ENCODE assay signal across 8 mouse cellular contexts in the genomic region with DNA sequence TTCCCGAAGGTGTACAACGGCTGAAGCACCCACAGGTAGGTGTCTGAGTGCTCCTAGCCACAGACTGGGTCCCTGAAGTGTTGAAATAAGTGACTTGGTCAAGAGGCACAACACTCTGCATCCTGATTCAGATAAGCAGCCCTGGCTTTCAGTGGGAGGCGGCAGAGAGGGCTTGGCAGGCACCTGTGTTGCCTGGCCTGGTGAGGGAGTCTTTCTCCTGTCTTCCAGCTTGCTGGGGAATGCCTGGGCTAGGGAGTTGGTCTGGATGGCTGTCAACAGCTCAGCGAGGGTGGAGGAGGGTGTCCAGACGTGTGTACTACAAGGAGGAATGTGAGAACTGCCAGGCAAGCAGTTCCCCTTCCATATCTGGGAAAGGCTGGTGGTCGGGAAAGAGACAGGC. TPM values are rescaled to one million over a fixed set of nuclear protein-coding genes. Genes with fewer than 3 reads are reported as not detected.
DNase-seq lines count a peak whose midpoint lies in the region; ATAC-seq and TF ChIP-seq lines count a peak whose summit lies in the region.

No protein-coding gene starts in this region.

- peaks cover 33% of the 10 kb centered on the region for H3K4me1 ChIP-seq in intestine, embryonic 14.5 days (replicated peaks; ENCODE audit: control insufficient read depth, insufficient read depth, low read length)
- peaks cover 23% of the 10 kb centered on the region for H3K4me1 ChIP-seq in intestine, embryonic 15.5 days (replicated peaks)
- peaks cover 45% of the 10 kb centered on the region for H3K4me1 ChIP-seq in heart, embryonic 10.5 days

- CTCF ChIA-PET in Patski (lab: Charles Lee) = interaction anchor here (1.4 kb wide), 1 partner anchor 10 kb away, joined by 6 read pairs; no protein-coding TSS in a partner anchor

- no peak overlapping the region for H3K4me2 ChIP-seq in intestine, embryonic 14.5 days (ENCODE audit: low read length)
- no peak overlapping the region for H3K4me2 ChIP-seq in intestine, embryonic 15.5 days (replicated peaks)

- WGBS in intestine, embryonic 14.5 days = 57% methylated on average over 6 of the region's 6 CpGs
- 69% methylated on average over 6 of the region's 6 CpGs for WGBS in intestine, embryonic 15.5 days
- 14% methylated on average over 6 of the region's 6 CpGs for WGBS in heart, embryonic 10.5 days

- in situ Hi-C loops in Patski (cut with MboI; ENCODE audit: low pct_unique_long_range_greater_than_20kb) = loop anchor here (10.0 kb wide), 1 partner anchor 275 kb away; no protein-coding TSS in a partner anchor

- H3K36me3 ChIP-seq in intestine, embryonic 14.5 days (ENCODE audit: control insufficient read depth, insufficient read depth, low read length) = no peaks in the 10 kb centered on the region
- no peaks in the 10 kb centered on the region for H3K36me3 ChIP-seq in intestine, embryonic 15.5 days
- H3K36me3 ChIP-seq in heart, embryonic 10.5 days = peaks cover 7% of the 10 kb centered on the region

- TF ChIP-seq CTCF in Patski (IDR thresholded peaks at IDR 0.05) = peak; percentile 7

- DNase-seq in intestine, embryonic 14.5 days (ENCODE audit: low spot score) = no peak
- DNase-seq in Patski (ENCODE audit: low read depth, low spot score) = no peak
- DNase-seq in heart, embryonic 10.5 days (ENCODE audit: low spot score) = peak; percentile 95
- peak; percentile 74 for DNase-seq in lung, postnatal 10 days
- DNase-seq in left cerebral cortex, adult 11 months (ENCODE audit: low spot score) = no peak
- no peak for DNase-seq in cerebellum, adult 18-20 months
- DNase-seq in cerebellum, adult 9-10 months = no peak

- POLR2A ChIA-PET in Patski (lab: Charles Lee) = interaction anchor here (0.7 to 1.9 kb wide), 2 partner anchors 13 to 81 kb away, joined by 3 to 5 read pairs; no protein-coding TSS in a partner anchor

- ATAC-seq in intestine, embryonic 14.5 days (replicated peaks; ENCODE audit: low FRiP score, low TSS enrichment, low read depth) = no peak
- ATAC-seq in intestine, embryonic 15.5 days = no peak; the same call in 1 of the 2 replicates
- peak; percentile 3 for ATAC-seq in Patski

- H3K27me3 ChIP-seq in intestine, embryonic 14.5 days (replicated peaks; ENCODE audit: control insufficient read depth, insufficient read depth, low read length) = no peaks in the 10 kb centered on the region
- no peaks in the 10 kb centered on the region for H3K27me3 ChIP-seq in intestine, embryonic 15.5 days (replicated peaks)
- no peaks in the 10 kb centered on the region for H3K27me3 ChIP-seq in Patski
- peaks cover 43% of the 10 kb centered on the region; the same call in 1 of the 2 replicates for H3K27me3 ChIP-seq in heart, embryonic 10.5 days (ENCODE audit: insufficient read depth, poor library complexity, severe bottlenecking)

- H3K9me3 ChIP-seq in intestine, embryonic 14.5 days (ENCODE audit: control insufficient read depth, low read length) = no peaks in the 10 kb centered on the region
- H3K9me3 ChIP-seq in intestine, embryonic 15.5 days = no peaks in the 10 kb centered on the region
- no peaks in the 10 kb centered on the region for H3K9me3 ChIP-seq in heart, embryonic 10.5 days

- H3K4me3 ChIP-seq in intestine, embryonic 14.5 days (ENCODE audit: low read depth, low read length) = no peak overlapping the region
- H3K4me3 ChIP-seq in intestine, embryonic 15.5 days (replicated peaks) = no peak overlapping the region
- no peak overlapping the region for H3K4me3 ChIP-seq in heart, embryonic 10.5 days

- H3K9ac ChIP-seq in intestine, embryonic 14.5 days (ENCODE audit: low read length) = no peak overlapping the region
- no peak overlapping the region for H3K9ac ChIP-seq in intestine, embryonic 15.5 days

- H3K27ac ChIP-seq in intestine, embryonic 14.5 days (ENCODE audit: low read depth) = peak overlapping the region; percentile 49; the same call in 1 of the 2 replicates
- H3K27ac ChIP-seq in intestine, embryonic 15.5 days = no peak overlapping the region
- H3K27ac ChIP-seq in heart, embryonic 10.5 days = peak overlapping the region; percentile 37; the same call in 1 of the 2 replicates

RNA-seq across cellular contexts. Expression of gene St6gal1, which starts 15.0 kb away (rescaled TPM):
- 22.4 and 26.7 TPM in 2 replicates for polyA plus RNA-seq in intestine, embryonic 14.5 days (2014; fragmentation: Nextera tagmentation; extraction: Ambion mirVana)
- 15.7 and 17.5 TPM in 2 replicates for polyA plus RNA-seq in intestine, embryonic 15.5 days (2015; fragmentation: Nextera tagmentation; extraction: Ambion mirVana)
- polyA plus RNA-seq in Patski (2021) = 63.1 TPM
- polyA plus RNA-seq in heart, embryonic 10.5 days (2016; fragmentation: Nextera tagmentation; extraction: Ambion mirVana) = 11.2 and 18.0 TPM in 2 replicates

Comparison
In these comparisons a context has a peak if more than half of its experiments do, and no peak if none do; other contexts are left out.
1. DNase-seq: peak in heart, embryonic 10.5 days (single experiment) and lung, postnatal 10 days (single experiment); none in intestine, embryonic 14.5 days (single experiment), Patski (single experiment), left cerebral cortex, adult 11 months (single experiment), cerebellum, adult 18-20 months (0 of 2) and cerebellum, adult 9-10 months (single experiment).